Mouse (Mus musculus): Measurements from ENCODE around the gene Zfp385b. TPM values are rescaled to one million over a fixed set of nuclear protein-coding genes. Genes with fewer than 3 reads are reported as not detected.
A peak's percentile ranks its signal among the peaks of the same experiment; 100 is the strongest.
"Not testable (repeated sequence)": the region's sequence is repeated elsewhere in the genome, so short reads cannot be mapped to it uniquely, and the experiment has no call there.

Gene Zfp385b
- total RNA-seq, 2 experiments from 2014 or later: 50.4 to 51.4 TPM

- no peak for TF ChIP-seq CTCF (conservative IDR thresholded peaks at IDR 0.05)
- H3K4me3 ChIP-seq: no peak overlapping the region
- H3K27ac ChIP-seq: no peak overlapping the region
- DNase-seq (ENCODE audit: low spot score in 2 of 2): no peak
Measured at GRCm38 (mm10) chr2:77481274-77481673, 338.2 kb downstream of the Zfp385b start.

- no peak overlapping the region for H3K27ac ChIP-seq
- TF ChIP-seq CTCF (conservative IDR thresholded peaks at IDR 0.05): no peak
- DNase-seq (ENCODE audit: low spot score in 2 of 2): no peak
- H3K4me3 ChIP-seq: no peak overlapping the region
Measured at GRCm38 (mm10) chr2:77477536-77477935, 341.9 kb downstream of the Zfp385b start.

- H3K4me3 ChIP-seq: no peak overlapping the region
- no peak overlapping the region for H3K27ac ChIP-seq
- TF ChIP-seq CTCF (conservative IDR thresholded peaks at IDR 0.05): no peak
Measured at GRCm38 (mm10) chr2:77476444-77476843, 343.0 kb downstream of the Zfp385b start.

GRCm38 (mm10) chr2:77472254-77472837 lies 347.1 kb downstream of the Zfp385b start:
- TF ChIP-seq CTCF (conservative IDR thresholded peaks at IDR 0.05): no peak

More at GRCm38 (mm10) chr2:77476444-77476843, 343.0 kb downstream of the Zfp385b start:
- DNase-seq (ENCODE audit: low spot score in 2 of 2): no peak

GRCm38 (mm10) chr2:77470716-77471115 lies 348.7 kb downstream of the Zfp385b start:
- no peak overlapping the region for H3K27ac ChIP-seq
- no peak overlapping the region for H3K4me3 ChIP-seq
- no peak for DNase-seq (ENCODE audit: low spot score in 2 of 2)
- TF ChIP-seq CTCF (conservative IDR thresholded peaks at IDR 0.05): no peak

More at GRCm38 (mm10) chr2:77472254-77472837, 347.1 kb downstream of the Zfp385b start:
- Histone ChIP-seq H3K27ac (no peak overlapping the region), H3K4me3 (no peak overlapping the region)
- DNase-seq (ENCODE audit: low spot score in 2 of 2): no peak

- no peak for DNase-seq (ENCODE audit: low spot score in 2 of 2)
- TF ChIP-seq CTCF (conservative IDR thresholded peaks at IDR 0.05): no peak
- no peak overlapping the region for H3K4me3 ChIP-seq
- H3K27ac ChIP-seq: no peak overlapping the region
Measured at GRCm38 (mm10) chr2:77461413-77461812, 358.0 kb downstream of the Zfp385b start.

- no peak for TF ChIP-seq CTCF (conservative IDR thresholded peaks at IDR 0.05)
- no peak overlapping the region for H3K4me3 ChIP-seq
- H3K27ac ChIP-seq: no peak overlapping the region
- no peak for DNase-seq (ENCODE audit: low spot score in 2 of 2)
Measured at GRCm38 (mm10) chr2:77460011-77460410, 359.4 kb downstream of the Zfp385b start.

- H3K4me3 ChIP-seq: no peak overlapping the region
- no peak for DNase-seq (ENCODE audit: low spot score in 2 of 2)
- no peak for TF ChIP-seq CTCF (conservative IDR thresholded peaks at IDR 0.05)
- no peak overlapping the region for H3K27ac ChIP-seq
Measured at GRCm38 (mm10) chr2:77458431-77458830, 361.0 kb downstream of the Zfp385b start.

- H3K4me3 ChIP-seq: no peak overlapping the region
- no peak for TF ChIP-seq CTCF (conservative IDR thresholded peaks at IDR 0.05)
- no peak overlapping the region for H3K27ac ChIP-seq
Measured at GRCm38 (mm10) chr2:77457120-77457519, 362.3 kb downstream of the Zfp385b start.

GRCm38 (mm10) chr2:77456602-77457001 lies 362.8 kb downstream of the Zfp385b start:
- H3K27ac ChIP-seq: no peak overlapping the region
- no peak overlapping the region for H3K4me3 ChIP-seq
- peak; percentile 78 for TF ChIP-seq CTCF (conservative IDR thresholded peaks at IDR 0.05)
- DNase-seq (ENCODE audit: low spot score in 2 of 2): peak; percentile 19 to 32

More at GRCm38 (mm10) chr2:77457120-77457519, 362.3 kb downstream of the Zfp385b start:
- no peak for DNase-seq (ENCODE audit: low spot score in 2 of 2)

- Histone ChIP-seq H3K4me3 (no peak overlapping the region), H3K27ac (no peak overlapping the region)
- no peak for DNase-seq (ENCODE audit: low spot score in 2 of 2)
- TF ChIP-seq CTCF (conservative IDR thresholded peaks at IDR 0.05): no peak
Measured at GRCm38 (mm10) chr2:77454341-77454937, 365.0 kb downstream of the Zfp385b start.

GRCm38 (mm10) chr2:77453786-77454185 lies 365.7 kb downstream of the Zfp385b start:
- TF ChIP-seq CTCF (conservative IDR thresholded peaks at IDR 0.05): no peak
- Histone ChIP-seq H3K4me3 (no peak overlapping the region), H3K27ac (no peak overlapping the region)
- DNase-seq (ENCODE audit: low spot score in 2 of 2): no peak

GRCm38 (mm10) chr2:77450017-77450416 lies 369.4 kb downstream of the Zfp385b start:
- H3K4me3 ChIP-seq: not testable (repeated sequence)

GRCm38 (mm10) chr2:77448951-77449480 lies 370.4 kb downstream of the Zfp385b start:
- H3K4me3 ChIP-seq: no peak overlapping the region
- H3K27ac ChIP-seq: no peak overlapping the region
- no peak for TF ChIP-seq CTCF (conservative IDR thresholded peaks at IDR 0.05)
- no peak for DNase-seq (ENCODE audit: low spot score in 2 of 2)

More at GRCm38 (mm10) chr2:77450017-77450416, 369.4 kb downstream of the Zfp385b start:
- not testable (repeated sequence) for DNase-seq (ENCODE audit: low spot score in 2 of 2); H3K27ac ChIP-seq
